Comparison of ENCODE assay signal across 11 mouse cellular contexts in the genomic region with DNA sequence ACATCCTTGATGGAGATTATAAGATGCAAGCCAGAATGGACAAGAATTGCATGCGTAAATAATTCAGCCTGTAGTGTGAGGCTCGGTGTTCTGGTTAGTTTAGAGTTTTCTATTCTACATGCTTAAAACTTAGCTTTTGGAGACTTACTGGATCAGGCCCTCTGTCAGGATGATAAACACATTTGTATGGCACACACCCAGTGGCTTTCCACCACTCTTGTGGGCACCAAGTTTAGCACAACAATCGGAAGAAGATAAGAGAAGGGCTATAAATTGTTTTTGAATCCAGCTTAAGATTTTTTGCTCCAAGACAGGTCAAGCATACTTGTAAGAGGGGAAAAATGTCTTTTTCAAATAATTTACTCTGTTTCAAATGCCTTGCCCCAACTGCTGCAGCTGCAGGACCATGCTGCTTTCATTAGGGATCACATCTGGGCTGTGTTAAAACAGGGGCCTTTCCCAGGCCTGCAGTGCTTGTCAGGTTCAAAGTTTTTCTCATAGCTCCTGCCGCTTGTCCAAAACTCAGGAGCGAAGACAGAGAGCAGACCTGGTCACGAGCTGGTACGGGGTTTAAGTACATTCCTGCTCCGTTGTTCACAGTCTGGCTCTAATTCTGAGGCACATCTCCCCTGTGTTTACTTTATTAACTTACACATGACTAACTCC.
DNase-seq lines count a peak whose midpoint lies in the region; ATAC-seq and TF ChIP-seq lines count a peak whose summit lies in the region.
"Had no signal": no experiment of that assay in that cellular context is flagged by ENCODE, and none has a peak within 500 bp of the region (broad histone marks: within the 10 kb centered on the region; RNA-seq: fewer than 3 reads in every experiment).

No protein-coding gene starts in this region.

- H3K4me1 ChIP-seq in heart, embryonic 11.5 days (ENCODE audit: control insufficient read depth, insufficient read depth, low read length): peaks cover 6% of the 10 kb centered on the region; the same call in 1 of the 2 replicates
- 0 out of 2 replicates have a peak, but pooled peaks cover 7% of the 10 kb centered on the region for H3K4me1 ChIP-seq in stomach, embryonic 14.5 days (ENCODE audit: control insufficient read depth, insufficient read depth, low read length)
- H3K4me1 ChIP-seq in stomach, postnatal 0 days (replicated peaks; ENCODE audit: control insufficient read depth, insufficient read depth): no peaks in the 10 kb centered on the region
- H3K4me1 ChIP-seq in intestine, embryonic 16.5 days (ENCODE audit: control insufficient read depth, insufficient read depth, low read length): no peaks in the 10 kb centered on the region

- 0 out of 2 replicates have a peak, but pooled peaks have one; percentile 49 for ATAC-seq in heart, embryonic 11.5 days (replicated peaks; ENCODE audit: insufficient number of reproducible peaks, low FRiP score, low TSS enrichment)
- ATAC-seq in stomach, embryonic 14.5 days (ENCODE audit: insufficient number of reproducible peaks, insufficient read depth, low FRiP score, low read depth): 0 out of 2 replicates have a peak, but pooled peaks have one; percentile 46
- no peak for ATAC-seq in stomach, postnatal 0 days (ENCODE audit: low FRiP score, low TSS enrichment)
- peak; percentile 69 for ATAC-seq in intestine, embryonic 16.5 days
- ATAC-seq in frontal cortex, adult (ENCODE audit: low TSS enrichment): no peak
- ATAC-seq: forebrain, postnatal 0 days had no signal

- H3K9me3 ChIP-seq in heart, embryonic 11.5 days (replicated peaks; ENCODE audit: control insufficient read depth, low read length): no peaks in the 10 kb centered on the region
- H3K9me3 ChIP-seq in stomach, embryonic 14.5 days (ENCODE audit: control insufficient read depth, low read depth, low read length): no peaks in the 10 kb centered on the region
- no peaks in the 10 kb centered on the region for H3K9me3 ChIP-seq in stomach, postnatal 0 days (ENCODE audit: control insufficient read depth, low read length)
- no peaks in the 10 kb centered on the region for H3K9me3 ChIP-seq in intestine, embryonic 16.5 days (ENCODE audit: control insufficient read depth, low read length)

- TF ChIP-seq EP300 in stomach, postnatal 0 days (optimal IDR thresholded peaks at IDR 0.05): no peak

- H3K4me3 ChIP-seq in heart, embryonic 11.5 days (ENCODE audit: low read depth, low read length): no peak overlapping the region
- H3K4me3 ChIP-seq in stomach, embryonic 14.5 days (ENCODE audit: low read depth, low read length): no peak overlapping the region
- H3K4me3 ChIP-seq in stomach, postnatal 0 days (ENCODE audit: low read depth, low read length): no peak overlapping the region
- H3K4me3 ChIP-seq in intestine, embryonic 16.5 days (ENCODE audit: low read length): no peak overlapping the region
- H3K4me3 ChIP-seq: left cerebral cortex, adult 2 months had no signal

- H3K36me3 ChIP-seq in heart, embryonic 11.5 days (ENCODE audit: control insufficient read depth, insufficient read depth, low read length): no peaks in the 10 kb centered on the region
- H3K36me3 ChIP-seq in stomach, embryonic 14.5 days (ENCODE audit: control insufficient read depth, insufficient read depth, low read length): no peaks in the 10 kb centered on the region
- no peaks in the 10 kb centered on the region for H3K36me3 ChIP-seq in stomach, postnatal 0 days (ENCODE audit: control insufficient read depth, insufficient read depth, low read length)
- H3K36me3 ChIP-seq in intestine, embryonic 16.5 days (ENCODE audit: control insufficient read depth, insufficient read depth, low read length): no peaks in the 10 kb centered on the region

- peak overlapping the region; percentile 68 for H3K27ac ChIP-seq in heart, embryonic 11.5 days (ENCODE audit: low read depth, low read length)
- H3K27ac ChIP-seq in stomach, embryonic 14.5 days (ENCODE audit: low read length): peak overlapping the region; percentile 66
- H3K27ac ChIP-seq in stomach, postnatal 0 days (replicated peaks): no peak overlapping the region
- peak overlapping the region; percentile 37 for H3K27ac ChIP-seq in intestine, embryonic 16.5 days (ENCODE audit: low read length)
- H3K27ac ChIP-seq: left cerebral cortex, adult 2 months had no signal

- H3K4me2 ChIP-seq in heart, embryonic 11.5 days: peak overlapping the region; percentile 27
- 0 out of 2 replicates have a peak overlapping the region, but pooled peaks have one; percentile 4 for H3K4me2 ChIP-seq in stomach, embryonic 14.5 days (replicated peaks; ENCODE audit: low read depth, low read length)
- H3K4me2 ChIP-seq in stomach, postnatal 0 days (replicated peaks; ENCODE audit: low read depth): no peak overlapping the region
- no peak overlapping the region for H3K4me2 ChIP-seq in intestine, embryonic 16.5 days (ENCODE audit: low read depth, low read length)

- TF ChIP-seq CTCF in stomach, postnatal 0 days (IDR thresholded peaks at IDR 0.05; ENCODE audit: low read depth): no peak

- whole genome bisulfite sequencing in heart, embryonic 11.5 days (ENCODE audit: insufficient replicate concordance): 28% methylated on average over 8 of the region's 8 CpGs
- WGBS in stomach, embryonic 14.5 days: 28% methylated on average over 8 of the region's 8 CpGs
- 32% methylated on average over 8 of the region's 8 CpGs for WGBS in stomach, postnatal 0 days
- WGBS in intestine, embryonic 16.5 days: 43% methylated on average over 8 of the region's 8 CpGs

- no peak overlapping the region for H3K9ac ChIP-seq in heart, embryonic 11.5 days (ENCODE audit: low read depth, low read length)
- H3K9ac ChIP-seq in stomach, embryonic 14.5 days (replicated peaks; ENCODE audit: low read depth, low read length): no peak overlapping the region
- H3K9ac ChIP-seq in stomach, postnatal 0 days (ENCODE audit: low read length): no peak overlapping the region
- H3K9ac ChIP-seq in intestine, embryonic 16.5 days (ENCODE audit: low read depth, low read length): no peak overlapping the region
- H3K9ac ChIP-seq: forebrain, postnatal 0 days had no signal

- no peak for DNase-seq in heart, postnatal 25 days (ENCODE audit: low spot score)
- DNase-seq in stomach, postnatal 0 days (ENCODE audit: low spot score): no peak
- DNase-seq in urinary bladder, adult 18-20 months (ENCODE audit: low spot score in 2 of 2): no peak
- no peak for DNase-seq in cerebellum, adult 11 months
- DNase-seq: forebrain, postnatal 0 days; kidney, adult 9 months had no signal

- intact Hi-C loops in heart, postnatal 25 days (cut with DNase I): loop anchor here (10.0 kb wide), 2 partner anchors 849 to 1341 kb away; no protein-coding TSS in a partner anchor

- no peaks in the 10 kb centered on the region for H3K27me3 ChIP-seq in heart, embryonic 11.5 days (ENCODE audit: control insufficient read depth, insufficient read depth, low read length)
- no peaks in the 10 kb centered on the region for H3K27me3 ChIP-seq in stomach, embryonic 14.5 days (ENCODE audit: control insufficient read depth, insufficient read depth, low read length)
- H3K27me3 ChIP-seq in stomach, postnatal 0 days (ENCODE audit: control insufficient read depth, insufficient read depth, low read length): no peaks in the 10 kb centered on the region
- no peaks in the 10 kb centered on the region for H3K27me3 ChIP-seq in intestine, embryonic 16.5 days (replicated peaks; ENCODE audit: control insufficient read depth, insufficient read depth, low read length)

Comparison
In these comparisons a context has a peak if more than half of its experiments do, and no peak if none do; other contexts are left out.
1. ATAC-seq: peak in heart, embryonic 11.5 days (single experiment), stomach, embryonic 14.5 days (single experiment) and intestine, embryonic 16.5 days (single experiment); none in stomach, postnatal 0 days (single experiment) and frontal cortex, adult (single experiment).
2. H3K4me2 ChIP-seq: peak in heart, embryonic 11.5 days (single experiment) and stomach, embryonic 14.5 days (single experiment); none in stomach, postnatal 0 days (single experiment) and intestine, embryonic 16.5 days (single experiment).